Mouse (Mus musculus): ENCODE results near the gene Adamtsl3.

- no peak for TF ChIP-seq CTCF (IDR thresholded peaks at IDR 0.05; ENCODE audit: low read depth, low read length)
- no peak for TF ChIP-seq POLR2A (IDR thresholded peaks at IDR 0.05; ENCODE audit: borderline replicate concordance, low read depth, low read length)
These were observed 34.6 kb downstream of the Adamtsl3 start for GRCm38 (mm10) chr7:82370132-82370531.
